Mouse (Mus musculus) CH12.LX (cell line): ENCODE measurements around the gene Rora.

Experiments used
- CHD2 ChIP-seq: IDR thresholded peaks from 2 replicates; pipeline ENCODE4 v1.6.1; 2011; ENCODE audit warnings: low read length, improper control_type of control experiment
- CTCF ChIP-seq, 2 experiments: IDR thresholded peaks in 1 of 2; conservative IDR thresholded peaks in 1 of 2; 2 replicates each; pipeline ENCODE4 v1.5.1; 2011 to 2012; ENCODE audit warnings: low read depth in 2 of 2, low read length in 2 of 2, improper control_type of control experiment in 1 of 2, inconsistent platforms in 1 of 2, mild to moderate bottlenecking in 1 of 2, moderate library complexity in 1 of 2
- EP300 ChIP-seq: IDR thresholded peaks from 2 replicates; pipeline ENCODE4 v1.6.1; 2011; ENCODE audit warnings: low read length, improper control_type of control experiment
- HCFC1 ChIP-seq: IDR thresholded peaks from 2 replicates; pipeline ENCODE4 v1.6.1; 2012; ENCODE audit warnings: low read depth, mild to moderate bottlenecking, inconsistent platforms, low read length, improper control_type of control experiment
- MAFK ChIP-seq: IDR thresholded peaks from 2 replicates; pipeline ENCODE4 v1.6.1; 2011; ENCODE audit warnings: low read length, improper control_type of control experiment; ENCODE audit not compliant: insufficient replicate concordance
- MAX ChIP-seq: IDR thresholded peaks from 2 replicates; pipeline ENCODE4 v1.6.1; 2011; ENCODE audit warnings: low read length, improper control_type of control experiment
- POLR2A ChIP-seq: IDR thresholded peaks from 2 replicates; pipeline ENCODE4 v1.6.1; 2011; ENCODE audit warnings: low read depth, mild to moderate bottlenecking, improper control_type of control experiment, low read length
- POLR2AphosphoS2 ChIP-seq: IDR thresholded peaks from 2 replicates; pipeline ENCODE4 v1.6.1; 2011; ENCODE audit warnings: low read depth, low read length, improper control_type of control experiment
- SMC3 ChIP-seq: IDR thresholded peaks from 2 replicates; pipeline ENCODE4 v1.6.1; 2011; ENCODE audit warnings: low read depth, low read length, improper control_type of control experiment
- TCF12 ChIP-seq: IDR thresholded peaks from 2 replicates; pipeline ENCODE4 v1.6.1; 2014; ENCODE audit warnings: low read depth, mild to moderate bottlenecking, inconsistent platforms, low read length, improper control_type of control experiment
- ZC3H11A ChIP-seq: IDR thresholded peaks from 2 replicates; pipeline ENCODE4 v1.6.1; 2012; ENCODE audit warnings: low read depth, mild to moderate bottlenecking, inconsistent platforms, low read length, improper control_type of control experiment

DNA sequence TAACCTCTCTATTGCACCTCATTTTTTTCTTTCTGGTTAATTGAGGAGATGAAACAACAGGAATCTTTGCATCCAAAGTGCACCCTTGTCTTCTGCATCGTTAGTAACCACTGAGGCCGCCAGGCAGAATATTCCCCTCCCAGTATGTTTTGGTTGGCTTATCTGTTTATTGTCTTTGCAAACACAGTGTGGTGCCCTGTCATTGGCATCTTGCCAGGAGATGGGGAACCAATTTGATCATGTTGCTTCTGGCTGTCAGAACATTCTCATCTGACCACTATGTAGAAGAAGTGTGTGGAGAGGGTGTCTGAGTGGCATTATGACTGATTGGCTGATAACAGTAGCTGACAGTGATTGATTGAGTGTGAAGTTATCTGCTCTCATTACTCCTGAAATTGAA is 192.0 kb downstream of the Rora start:
- TF ChIP-seq HCFC1 (no peak), CTCF (conservative IDR thresholded peaks at IDR 0.05 in 1 of 2, IDR thresholded peaks at IDR 0.05 in 1 of 2; ENCODE audit: low read depth in 2 of 2, low read length in 2 of 2) (no peak), MAFK (no peak), POLR2A (no peak), TCF12 (no peak), MAX (no peak), CHD2 (no peak), SMC3 (no peak), ZC3H11A (no peak), POLR2AphosphoS2 (no peak), EP300 (no peak)
